Mouse (Mus musculus) testis, adult 2 months (tissue): ENCODE measurements at regions not wholly inside any gene's neighbourhood (a gene's known extent, or its start where the extent isn't known, plus 50 kb on each side); places are given as distances from the start of the nearest gene placed in this dataset.

Experiments used
- H3K27ac ChIP-seq: fragments of 200-500 bp; 2 replicates; pipeline ENCODE4 v1.5.1; 2012; ENCODE audit warnings: low read depth, low read length; ENCODE audit not compliant: control insufficient read depth, insufficient read depth
- H3K27me3 ChIP-seq: fragments of 200-500 bp; 2 replicates; pipeline ENCODE4 v1.6.1; 2012; ENCODE audit warnings: mild to moderate bottlenecking, low read length, moderate library complexity; ENCODE audit not compliant: control insufficient read depth, insufficient read depth
- H3K36me3 ChIP-seq: fragments of 200-500 bp; 2 replicates; pipeline ENCODE4 v1.6.1; 2012; ENCODE audit warnings: mild to moderate bottlenecking, low read length; ENCODE audit not compliant: control insufficient read depth, insufficient read depth
- H3K4me1 ChIP-seq: fragments of 200-500 bp; 2 replicates; pipeline ENCODE4 v1.6.1; 2012; ENCODE audit warnings: low read length; ENCODE audit not compliant: control insufficient read depth, insufficient read depth
- H3K4me3 ChIP-seq: fragments of 200-500 bp; 2 replicates; pipeline ENCODE4 v1.5.1; 2012; ENCODE audit warnings: low read depth, mild to moderate bottlenecking, low read length, moderate library complexity, mixed read lengths; ENCODE audit not compliant: control insufficient read depth
- CTCF ChIP-seq: fragments of 200-500 bp; IDR thresholded peaks from 2 replicates; pipeline ENCODE4 v1.5.1; 2012; ENCODE audit warnings: low read depth, mild to moderate bottlenecking, inconsistent platforms, low read length, moderate library complexity; ENCODE audit not compliant: control insufficient read depth, insufficient read depth, insufficient replicate concordance
- POLR2A ChIP-seq: fragments of 200-500 bp; IDR thresholded peaks from 2 replicates; pipeline ENCODE4 v1.6.1; 2012; ENCODE audit warnings: low read depth, mild to moderate bottlenecking, inconsistent platforms, low read length, moderate library complexity; ENCODE audit not compliant: control insufficient read depth

- Histone ChIP-seq H3K4me1 (no peaks in the 10 kb centered on the region), H3K27ac (no peak overlapping the region), H3K36me3 (no peaks in the 10 kb centered on the region), H3K4me3 (no peak overlapping the region), H3K27me3 (no peaks in the 10 kb centered on the region)
- TF ChIP-seq POLR2A = no peak
- TF ChIP-seq CTCF = no peak
Measured at GRCm38 (mm10) chr8:89152331-89152730, 108.4 kb upstream of the Sall1 start.

- Histone ChIP-seq H3K4me1 (no peaks in the 10 kb centered on the region), H3K27me3 (no peaks in the 10 kb centered on the region), H3K36me3 (no peaks in the 10 kb centered on the region), H3K27ac (no peak overlapping the region), H3K4me3 (no peak overlapping the region)
- TF ChIP-seq POLR2A = no peak
- TF ChIP-seq CTCF = no peak
Measured at GRCm38 (mm10) chr8:89150952-89151351, 107.0 kb upstream of the Sall1 start.

GRCm38 (mm10) chr8:89141529-89142235, 97.7 kb upstream of the Sall1 start:
- no peaks in the 10 kb centered on the region; the same call in 1 of the 2 replicates for H3K4me1 ChIP-seq
- no peaks in the 10 kb centered on the region for H3K36me3 ChIP-seq
- TF ChIP-seq POLR2A = no peak
- no peak for TF ChIP-seq CTCF
- H3K4me3 ChIP-seq = no peak overlapping the region
- no peaks in the 10 kb centered on the region for H3K27me3 ChIP-seq
- H3K27ac ChIP-seq = no peak overlapping the region

GRCm38 (mm10) chr8:89139876-89140275, 95.9 kb upstream of the Sall1 start:
- Histone ChIP-seq H3K4me3 (no peak overlapping the region), H3K27me3 (no peaks in the 10 kb centered on the region), H3K27ac (no peak overlapping the region), H3K36me3 (no peaks in the 10 kb centered on the region), H3K4me1 (no peaks in the 10 kb centered on the region; the same call in 1 of the 2 replicates)
- TF ChIP-seq CTCF (no peak), POLR2A (no peak)

GRCm38 (mm10) chr8:89138416-89139125, 94.6 kb upstream of the Sall1 start:
- Histone ChIP-seq H3K27me3 (no peaks in the 10 kb centered on the region), H3K4me3 (no peak overlapping the region), H3K36me3 (no peaks in the 10 kb centered on the region), H3K4me1 (peaks cover 4% of the 10 kb centered on the region), H3K27ac (no peak overlapping the region)
- no peak for TF ChIP-seq CTCF
- TF ChIP-seq POLR2A = no peak

GRCm38 (mm10) chr8:89134581-89135484, 90.9 kb upstream of the Sall1 start:
- TF ChIP-seq POLR2A (no peak), CTCF (no peak)
- Histone ChIP-seq H3K27me3 (no peaks in the 10 kb centered on the region), H3K4me3 (no peak overlapping the region), H3K36me3 (no peaks in the 10 kb centered on the region), H3K27ac (no peak overlapping the region), H3K4me1 (peaks cover 8% of the 10 kb centered on the region)

DNA sequence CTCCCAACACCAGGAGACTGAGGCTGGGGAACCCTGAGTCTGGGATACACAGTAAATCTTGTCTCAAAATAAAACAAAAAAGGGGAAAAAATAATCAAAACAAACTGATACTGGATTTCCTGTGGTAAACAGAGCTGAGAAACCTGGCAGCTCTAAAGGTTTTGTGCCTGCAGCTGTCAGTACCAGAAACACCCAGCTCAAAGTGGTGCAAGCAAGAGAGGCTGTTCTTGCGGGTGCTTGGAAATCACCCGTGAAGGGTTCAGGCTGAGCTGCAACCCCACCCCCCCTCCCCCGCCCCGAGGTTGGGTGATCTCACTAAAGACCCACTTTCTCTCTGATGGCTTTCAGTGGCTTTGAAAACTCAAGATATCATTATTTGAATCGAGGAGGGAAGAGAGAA, 90.1 kb upstream of the Sall1 start:
- no peaks in the 10 kb centered on the region for H3K36me3 ChIP-seq
- no peaks in the 10 kb centered on the region for H3K27me3 ChIP-seq
- H3K4me3 ChIP-seq = no peak overlapping the region
- no peak overlapping the region for H3K27ac ChIP-seq
- H3K4me1 ChIP-seq = peaks cover 10% of the 10 kb centered on the region
- TF ChIP-seq POLR2A = no peak
- TF ChIP-seq CTCF = no peak
